21 mouse cellular contexts compared by ENCODE assay signal in genomic region chr8:111325222-111325790, GRCm38 (mm10).
"Had no signal": no experiment of that assay in that cellular context is flagged by ENCODE, and none has a peak within 500 bp of the region (broad histone marks: within the 10 kb centered on the region; RNA-seq: fewer than 3 reads in every experiment).

No protein-coding gene starts in this region.

- H3K4me2 ChIP-seq: liver, embryonic 13.5 days; liver, embryonic 15.5 days; lung, embryonic 15.5 days; midbrain, embryonic 11.5 days; neural tube, embryonic 13.5 days; neural tube, embryonic 15.5 days; stomach, embryonic 15.5 days had no signal

- H3K9ac ChIP-seq: liver, embryonic 13.5 days; liver, embryonic 15.5 days; liver, postnatal 0 days; lung, embryonic 15.5 days; neural tube, embryonic 13.5 days; neural tube, embryonic 15.5 days; stomach, embryonic 15.5 days had no signal

- H3K9me3 ChIP-seq: liver, embryonic 13.5 days; liver, embryonic 15.5 days; lung, embryonic 15.5 days; neural tube, embryonic 13.5 days; neural tube, embryonic 15.5 days; stomach, embryonic 15.5 days had no signal

- H3K36me3 ChIP-seq: liver, embryonic 13.5 days; liver, embryonic 15.5 days; lung, embryonic 15.5 days; neural tube, embryonic 13.5 days; neural tube, embryonic 15.5 days; stomach, embryonic 15.5 days had no signal

- H3K27ac ChIP-seq: liver, embryonic 13.5 days; liver, embryonic 15.5 days; lung, embryonic 15.5 days; macrophage; neural tube, embryonic 13.5 days; neural tube, embryonic 15.5 days; stomach, embryonic 15.5 days; stomach, postnatal 0 days had no signal

- H3K27me3 ChIP-seq: liver, embryonic 15.5 days; lung, embryonic 15.5 days; megakaryocyte, embryonic 14.5 days; neural tube, embryonic 13.5 days; neural tube, embryonic 15.5 days; stomach, embryonic 15.5 days had no signal

- H3K4me3 ChIP-seq: liver, embryonic 13.5 days; liver, embryonic 15.5 days; lung, embryonic 15.5 days; megakaryocyte, embryonic 14.5 days; myocyte; neural tube, embryonic 13.5 days; neural tube, embryonic 15.5 days; stomach, embryonic 15.5 days had no signal

- H3K4me1 ChIP-seq: liver, embryonic 13.5 days; liver, embryonic 15.5 days; lung, embryonic 15.5 days; megakaryocyte, embryonic 14.5 days; neural tube, embryonic 13.5 days; neural tube, embryonic 15.5 days; stomach, embryonic 15.5 days had no signal

- DNase-seq: liver, embryonic 13.5 days; liver, postnatal 0 days; lung, adult 2 months; lung, postnatal 14 days; lung, postnatal 36 days; midbrain, embryonic 14.5 days; right cerebral cortex, postnatal 14 days; thymus, postnatal 14 days; thymus, postnatal 36 days had no signal

- ATAC-seq: liver, postnatal 0 days; lung, postnatal 0 days; midbrain, embryonic 16.5 days had no signal
